Mouse (Mus musculus) adipocyte (in vitro differentiated cells): ENCODE measurements around the gene Gm11634.

Source experiments
- DNase-seq: peaks from one replicate; pipeline ENCODE4 v3.0.0-alpha.2; 2016; ENCODE audit warnings: low spot score

The Gm11634 gene

DNA sequence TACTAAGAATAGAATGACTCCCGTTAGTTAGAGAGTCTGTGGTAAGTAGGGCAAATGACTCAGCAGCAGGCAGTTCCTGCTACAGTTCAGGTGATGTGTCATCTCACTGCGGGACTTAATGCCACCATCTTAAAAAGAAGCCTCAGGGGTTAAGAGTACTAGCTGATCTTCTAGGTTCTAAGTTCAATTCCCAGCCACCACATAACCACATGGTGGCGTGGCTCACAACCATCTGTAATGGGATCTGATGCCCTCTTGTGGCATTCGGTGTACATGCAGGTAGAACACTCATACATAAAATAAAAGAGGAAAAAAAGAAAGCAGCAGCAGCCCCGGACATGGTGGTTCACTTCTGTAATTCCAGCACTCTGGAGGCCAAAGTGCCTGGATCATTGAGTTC is 36.7 kb downstream of the Gm11634 start:
- peak; percentile 78 for DNase-seq

DNA sequence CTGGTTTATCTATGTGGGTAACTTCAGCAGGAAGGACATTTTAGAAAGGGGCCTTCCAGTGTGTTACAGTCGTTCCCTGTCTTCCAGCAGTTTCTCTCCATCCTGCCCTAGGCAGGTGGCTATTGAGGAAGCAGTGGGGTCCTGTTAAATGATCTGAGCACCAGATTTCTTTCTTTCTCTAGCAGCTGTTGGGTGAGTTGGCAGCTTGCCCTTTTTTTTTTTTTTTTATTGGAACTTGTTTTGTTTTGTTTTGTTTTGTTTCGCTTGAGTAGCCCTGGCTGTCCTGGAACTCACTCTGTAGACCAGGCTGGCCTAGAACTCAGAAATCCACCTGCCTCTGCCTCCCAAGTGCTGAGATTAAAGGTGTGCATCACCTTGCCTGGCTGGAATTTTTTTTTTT is 42.1 kb downstream of the Gm11634 start:
- peak; percentile 56 for DNase-seq

DNA sequence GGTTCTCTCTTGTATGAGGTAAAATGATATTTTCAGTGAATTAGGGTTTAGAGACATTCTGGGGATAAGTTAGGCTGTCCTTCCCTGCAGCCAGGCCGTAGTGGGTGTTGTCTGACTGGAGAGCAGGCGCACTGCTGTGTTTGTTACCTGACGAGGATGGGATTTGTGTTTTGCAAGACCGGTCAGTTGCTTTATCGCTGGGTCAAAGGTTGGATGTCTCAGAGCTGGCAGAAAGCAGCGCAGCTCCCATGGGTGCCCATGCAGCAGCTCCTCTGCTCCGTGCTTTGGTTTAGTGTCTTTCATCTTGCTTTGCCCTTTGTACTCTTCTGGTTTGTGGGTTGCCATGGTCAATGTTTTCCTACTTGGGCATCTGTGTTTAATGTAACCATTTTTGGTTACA is 42.5 kb downstream of the Gm11634 start:
- DNase-seq: no peak

DNA sequence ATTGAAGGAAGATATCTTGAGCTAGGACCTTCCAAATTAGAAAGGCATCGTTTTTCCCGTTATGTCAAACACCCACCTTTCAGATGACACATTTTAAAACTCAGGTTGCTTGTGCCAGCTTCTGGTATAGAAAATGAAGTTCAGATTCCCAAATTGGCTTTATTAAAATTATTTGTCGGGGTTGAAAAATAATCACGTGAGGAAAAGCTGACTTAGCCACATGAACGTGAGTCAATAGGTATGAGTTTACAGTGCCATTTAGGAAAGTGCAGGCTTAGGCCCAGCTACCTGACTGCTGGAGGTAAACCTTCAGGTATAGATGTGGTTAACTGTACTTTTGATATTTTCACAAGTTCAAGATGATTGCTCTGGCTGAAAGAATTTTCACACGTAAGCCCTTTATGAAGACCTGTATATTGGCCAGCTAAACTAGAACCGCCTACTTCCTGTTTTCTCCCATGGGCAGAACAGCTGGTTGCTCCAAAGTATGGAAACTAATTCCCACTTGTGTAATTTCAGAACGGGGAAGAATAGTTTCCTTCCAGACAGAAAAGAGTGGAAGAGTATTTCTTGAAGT is 45.6 kb downstream of the Gm11634 start:
- DNase-seq: peak; percentile 84

DNA sequence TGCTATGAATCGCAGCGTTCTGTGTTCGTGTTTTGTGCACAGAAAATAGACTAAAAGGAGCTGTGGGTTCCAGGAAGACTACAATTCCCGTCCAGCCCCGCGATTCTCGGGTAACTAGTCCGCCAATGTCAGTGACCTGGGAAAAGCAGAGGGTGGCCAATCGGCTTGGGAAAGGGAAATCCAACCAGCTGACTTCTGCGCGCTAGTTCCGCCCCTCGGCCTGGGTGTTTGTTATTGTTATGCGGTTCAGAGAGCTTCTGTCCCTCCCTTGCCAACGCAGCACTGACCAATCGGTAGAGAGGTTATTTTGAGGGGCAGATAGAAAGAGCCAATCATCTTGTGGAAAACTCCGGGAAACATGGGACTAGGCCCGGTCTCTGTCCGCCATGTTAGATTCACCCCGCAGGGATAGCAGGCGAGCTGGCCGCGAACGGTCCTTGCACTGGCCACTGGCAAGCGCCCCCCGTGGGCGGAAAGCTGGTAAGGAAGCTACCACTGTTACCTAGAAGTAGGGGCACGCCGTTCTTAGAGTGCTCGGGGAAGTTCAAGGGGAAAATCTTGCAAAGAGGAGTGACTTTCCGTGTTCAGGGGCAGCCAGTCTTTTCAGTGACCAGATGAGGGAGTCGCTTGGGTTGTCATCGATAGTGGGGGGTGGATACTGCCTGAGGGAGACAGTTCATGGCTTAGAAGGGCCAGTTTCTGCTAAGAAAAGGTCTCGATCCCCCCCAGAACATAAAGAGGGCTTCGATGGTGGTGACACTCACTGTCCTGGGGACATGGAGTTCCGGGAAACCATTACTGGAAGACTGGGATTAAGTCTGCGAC is 46.4 kb downstream of the Gm11634 start:
- peak; percentile 100 for DNase-seq

DNA sequence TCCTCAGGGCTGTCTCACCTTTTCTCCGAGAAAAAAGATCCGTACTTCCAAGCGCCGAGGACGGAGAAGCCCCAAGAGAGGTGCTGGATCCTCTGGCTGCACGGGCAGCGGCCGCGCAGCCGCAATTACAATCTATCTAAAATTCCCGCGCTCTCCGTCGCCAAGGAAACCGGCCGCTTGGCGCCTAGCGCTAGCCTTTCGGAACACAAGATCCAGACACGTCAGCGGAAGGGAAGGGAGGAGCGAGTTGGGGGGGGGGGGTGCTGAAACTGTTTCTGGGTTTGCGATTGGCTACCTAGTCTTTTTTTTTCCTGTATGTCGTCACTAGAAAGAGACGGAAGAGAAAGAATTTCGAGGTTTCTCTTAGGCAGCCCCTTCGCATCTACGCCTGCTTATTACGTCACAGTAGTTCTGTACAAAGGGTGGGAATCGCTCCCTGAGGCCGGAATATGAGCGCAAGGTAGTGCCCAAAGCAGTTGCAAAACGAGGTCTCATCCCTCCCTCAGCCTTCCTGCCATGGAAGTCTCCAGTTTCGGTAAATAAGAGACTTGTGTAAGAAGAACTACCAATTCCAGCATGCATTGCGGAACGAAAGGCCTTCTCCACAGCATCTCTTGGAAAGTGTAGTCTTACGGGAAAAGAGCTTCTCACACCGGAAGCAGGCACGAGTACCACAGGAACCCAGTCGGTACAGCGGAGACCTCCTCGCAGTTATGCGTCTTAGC is 47.1 kb downstream of the Gm11634 start, which contains the start of the genes Brca1 and Nbr1:
Brca1 (minus strand) TSS at position 205 of the 725 bp plus-strand sequence.
Nbr1 (plus strand) TSS at position 399 of the 725 bp plus-strand sequence.
- peak; percentile 99 for DNase-seq

DNA sequence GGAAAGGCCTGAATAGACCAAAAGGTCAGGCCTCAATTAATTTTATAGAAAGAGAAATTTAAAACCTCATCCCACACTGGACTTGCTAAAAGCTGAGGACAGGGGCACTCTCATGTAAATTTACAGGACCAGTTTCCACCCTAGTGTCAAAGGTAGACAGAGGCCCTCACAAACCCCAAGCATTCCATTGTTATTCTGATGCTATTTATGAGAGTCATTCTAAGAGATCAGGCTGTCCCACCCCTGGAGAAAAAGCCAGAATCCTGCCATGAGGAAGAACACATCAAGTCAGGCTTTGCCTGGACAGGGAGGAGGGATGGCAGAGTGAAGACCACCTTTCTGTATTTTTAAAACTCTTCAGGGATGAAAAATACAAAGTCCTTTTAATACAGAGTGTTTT is 50.5 kb downstream of the Gm11634 start:
- no peak for DNase-seq

DNA sequence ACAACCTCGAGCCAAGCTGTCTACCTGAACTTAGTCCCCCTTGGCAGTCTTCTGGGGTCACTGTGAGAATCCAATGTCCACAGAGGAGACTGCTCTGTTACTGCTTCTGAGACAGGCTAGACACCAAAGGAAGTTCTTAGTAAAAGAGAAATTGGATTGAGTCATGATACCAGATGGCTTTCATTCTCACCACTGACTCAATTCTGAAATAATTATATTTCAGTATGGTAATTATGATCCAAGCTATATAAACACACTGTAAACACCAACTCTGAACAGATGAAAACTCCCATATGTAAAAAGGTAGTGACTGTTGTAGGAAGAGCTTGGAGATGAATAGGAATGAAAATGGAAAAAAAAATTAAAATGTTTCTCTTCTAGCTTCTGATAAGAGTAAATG is 54.9 kb downstream of the Gm11634 start:
- peak; percentile 29 for DNase-seq
